8 mouse cellular contexts compared by ENCODE assay signal in genomic region chrX:150813464-150814138, GRCm38 (mm10). TPM values are rescaled to one million over a fixed set of nuclear protein-coding genes. Genes with fewer than 3 reads are reported as not detected.
DNase-seq lines count a peak whose midpoint lies in the region; ATAC-seq and TF ChIP-seq lines count a peak whose summit lies in the region.

No protein-coding gene starts in this region.

- no peaks in the 10 kb centered on the region for H3K9me3 ChIP-seq in CH12.LX (replicated peaks; ENCODE audit: low read length)
- no peaks in the 10 kb centered on the region for H3K9me3 ChIP-seq in forebrain, embryonic 15.5 days
- no peaks in the 10 kb centered on the region for H3K9me3 ChIP-seq in hindbrain, embryonic 10.5 days

- H3K79me2 ChIP-seq in CH12.LX (replicated peaks; ENCODE audit: control insufficient read depth, extremely low read depth, insufficient read depth, poor library complexity, severe bottlenecking), result no peaks in the 10 kb centered on the region

- H3K27ac ChIP-seq in CH12.LX (ENCODE audit: insufficient read depth, low read depth), result no peak overlapping the region
- peak overlapping the region; percentile 62 for H3K27ac ChIP-seq in bone marrow macrophage, adult 2 months (ENCODE audit: insufficient read depth, low read depth, low read length)
- H3K27ac ChIP-seq in forebrain, embryonic 15.5 days (replicated peaks), result peak overlapping the region; percentile 88
- peak overlapping the region; percentile 86 for H3K27ac ChIP-seq in hindbrain, embryonic 10.5 days

- TF ChIP-seq RAD21 in CH12.LX (IDR thresholded peaks at IDR 0.05; ENCODE audit: low read depth, low read length), result no peak

- no peak for TF ChIP-seq CTCF in CH12.LX (conservative IDR thresholded peaks at IDR 0.05 in 1 of 2, IDR thresholded peaks at IDR 0.05 in 1 of 2; ENCODE audit: low read depth in 2 of 2, low read length in 2 of 2)
- no peak for TF ChIP-seq CTCF in bone marrow macrophage, adult 2 months (IDR thresholded peaks at IDR 0.05; ENCODE audit: low read depth, low read length)

- 32% methylated on average over 16 of the region's 16 CpGs for WGBS in forebrain, embryonic 15.5 days
- WGBS in hindbrain, embryonic 10.5 days, result 20% methylated on average over 16 of the region's 16 CpGs

- no peaks in the 10 kb centered on the region for H3K27me3 ChIP-seq in CH12.LX (replicated peaks)
- H3K27me3 ChIP-seq in forebrain, embryonic 15.5 days, result no peaks in the 10 kb centered on the region
- H3K27me3 ChIP-seq in hindbrain, embryonic 10.5 days (ENCODE audit: insufficient read depth, poor library complexity, severe bottlenecking), result peaks cover 20% of the 10 kb centered on the region

- TF ChIP-seq EP300 in CH12.LX (IDR thresholded peaks at IDR 0.05; ENCODE audit: low read length), result no peak

- no peak overlapping the region for H3K9ac ChIP-seq in CH12.LX (ENCODE audit: insufficient read depth, low read depth)
- peak overlapping the region; percentile 48 for H3K9ac ChIP-seq in forebrain, embryonic 15.5 days (replicated peaks)

- no peak for DNase-seq in CH12.LX (ENCODE audit: extremely low read depth)
- DNase-seq in hindbrain, embryonic 10.5 days (ENCODE audit: low spot score), result peak; percentile 27
- DNase-seq in layer of hippocampus, postnatal 25 days (ENCODE audit: extremely low spot score in 1 of 2, low spot score in 1 of 2), result peak; percentile 13 to 25
- DNase-seq in lung, postnatal 4 days, result peak; percentile 65 to 67
- DNase-seq in right cerebral cortex, adult 2 months (ENCODE audit: low spot score in 2 of 2), result peak; percentile 3 to 4
- no peak for DNase-seq in T-cell, adult 2 months (ENCODE audit: low spot score)

- in situ Hi-C loops in CH12.LX (cut with MboI; ENCODE audit: low pct_ligation_motif_present, low pct_unique_long_range_greater_than_20kb, low sequenced_read_pairs), result no loop called here

- TF ChIP-seq POLR2A in CH12.LX (IDR thresholded peaks at IDR 0.05; ENCODE audit: low read depth, low read length), result no peak
- TF ChIP-seq POLR2A in bone marrow macrophage, adult 2 months (IDR thresholded peaks at IDR 0.05; ENCODE audit: borderline replicate concordance, low read depth, low read length), result no peak

- H3K4me2 ChIP-seq in CH12.LX (ENCODE audit: insufficient read depth, low read depth, poor library complexity, severe bottlenecking), result peak overlapping the region; percentile 87
- peak overlapping the region; percentile 48 for H3K4me2 ChIP-seq in forebrain, embryonic 15.5 days (replicated peaks)

- peaks cover 0 to 11% of the 10 kb centered on the region in 2 experiments for H3K36me3 ChIP-seq in CH12.LX (replicated peaks in 1 of 2; ENCODE audit: control insufficient read depth in 1 of 2, insufficient read depth in 1 of 2, low read length in 1 of 2)
- peaks cover 14% of the 10 kb centered on the region; the same call in 1 of the 2 replicates for H3K36me3 ChIP-seq in forebrain, embryonic 15.5 days
- peaks cover 35% of the 10 kb centered on the region for H3K36me3 ChIP-seq in hindbrain, embryonic 10.5 days

- dilution Hi-C loops in CH12.LX (cut with MboI; ENCODE audit: extremely low pct_ligation_motif_present, extremely low pct_unique_long_range_greater_than_20kb, low sequenced_read_pairs), result no loop called here

- H3K4me1 ChIP-seq in CH12.LX (ENCODE audit: control insufficient read depth in 1 of 2, insufficient read depth in 2 of 2), result peaks cover 0 to 29% of the 10 kb centered on the region in 2 experiments; a peak in 2 of 4 replicates
- 0 out of 2 replicates have a peak, but pooled peaks cover 2% of the 10 kb centered on the region for H3K4me1 ChIP-seq in bone marrow macrophage, adult 2 months (ENCODE audit: control insufficient read depth, insufficient read depth, low read length)
- H3K4me1 ChIP-seq in forebrain, embryonic 15.5 days, result peaks cover 6% of the 10 kb centered on the region
- H3K4me1 ChIP-seq in hindbrain, embryonic 10.5 days (replicated peaks), result peaks cover 10% of the 10 kb centered on the region

- ATAC-seq in forebrain, embryonic 15.5 days (replicated peaks), result peak; percentile 66

- peak overlapping the region; percentile 41 to 67 (median 51) for H3K4me3 ChIP-seq in CH12.LX (replicated peaks in 1 of 3; ENCODE audit: low read depth in 2 of 3, low read length in 2 of 3, poor library complexity in 1 of 3)
- H3K4me3 ChIP-seq in bone marrow macrophage, adult 2 months (ENCODE audit: insufficient read depth, low read length), result peak overlapping the region; percentile 73
- peak overlapping the region; percentile 56 for H3K4me3 ChIP-seq in forebrain, embryonic 15.5 days
- H3K4me3 ChIP-seq in hindbrain, embryonic 10.5 days, result peak overlapping the region; percentile 57

TF ChIP-seq in CH12.LX, 34 proteins besides CTCF, POLR2A, EP300 and RAD21:
- TF ChIP-seq MAX (IDR thresholded peaks at IDR 0.05; ENCODE audit: low read length) (no peak), CHD1 (IDR thresholded peaks at IDR 0.05; ENCODE audit: low read depth, low read length) (no peak), ZMIZ1 (IDR thresholded peaks at IDR 0.05; ENCODE audit: low read depth, low read length) (no peak), USF2 (conservative IDR thresholded peaks at IDR 0.05; ENCODE audit: low read depth, low read length) (no peak), TBP (conservative IDR thresholded peaks at IDR 0.05; ENCODE audit: low read depth, low read length) (no peak), RCOR1 (conservative IDR thresholded peaks at IDR 0.05; ENCODE audit: low read depth, low read length) (no peak), ZKSCAN1 (IDR thresholded peaks at IDR 0.05; ENCODE audit: borderline replicate concordance, low read depth, low read length) (no peak), NRF1 (IDR thresholded peaks at IDR 0.05; ENCODE audit: low read depth, low read length) (no peak), GABPA (IDR thresholded peaks at IDR 0.05; ENCODE audit: insufficient replicate concordance, low read depth, low read length) (no peak), HCFC1 (IDR thresholded peaks at IDR 0.05; ENCODE audit: low read depth, low read length) (no peak)

RNA-seq across cellular contexts. Expression of gene Maged2, which starts 0.5 kb away (rescaled TPM):
- total RNA-seq in CH12.LX (2012; rRNA removed) (13.5 and 15.4 TPM in 2 replicates), CH12.LX (2014; rRNA removed) (22.0 and 27.7 TPM in 2 replicates)
- 13.3 and 14.7 TPM in 2 replicates for polyA plus RNA-seq in CH12.LX (2012; ENCODE audit: insufficient read length, low read depth)
- 15.7 and 17.4 TPM in 2 replicates for polyA plus RNA-seq in bone marrow macrophage, adult 2 months (2012; ENCODE audit: insufficient read depth, insufficient read length, missing spikeins)
- polyA plus RNA-seq in forebrain, embryonic 15.5 days (2015; fragmentation: Nextera tagmentation; extraction: Ambion mirVana), result 289 and 297 TPM in 2 replicates
- polyA plus RNA-seq in hindbrain, embryonic 10.5 days (2016; fragmentation: Nextera tagmentation; extraction: Ambion mirVana), result 303 and 398 TPM in 2 replicates
- 10 to 100 TPM; 44.9 to 50.6 TPM for total RNA-seq in layer of hippocampus, postnatal 25 days (2021)

Comparison
In these comparisons a context has a peak if more than half of its experiments do, and no peak if none do; other contexts are left out.
1. DNase-seq: peak in hindbrain, embryonic 10.5 days (single experiment), layer of hippocampus, postnatal 25 days (2 of 2), lung, postnatal 4 days (2 of 2) and right cerebral cortex, adult 2 months (2 of 2); none in CH12.LX (single experiment) and T-cell, adult 2 months (single experiment).
2. RNA of gene Maged2, which starts 0.5 kb away (polyA plus RNA-seq): 303 to 398 TPM in hindbrain, embryonic 10.5 days and 289 to 297 TPM in forebrain, embryonic 15.5 days; 15.7 to 17.4 TPM in bone marrow macrophage, adult 2 months and 13.3 to 14.7 TPM in CH12.LX; every median in the first group is over 10 times any median in the second.
3. Peak in every context shown above with its lines, with median percentiles within 50 percentile points of each other: H3K4me3 ChIP-seq.